Mouse (Mus musculus): Measurements from ENCODE around the gene Timm13. TPM values are rescaled to one million over a fixed set of nuclear protein-coding genes. Genes with fewer than 3 reads are reported as not detected.

Gene Timm13
- polyA plus RNA-seq, 1 experiment: not detected

GRCm38 (mm10) chr10:80934136-80934985 is 33.6 kb upstream of the Timm13 start:
- TF ChIP-seq CTCF (IDR thresholded peaks at IDR 0.05; ENCODE audit: insufficient read depth, low read depth, low read length): no peak
- TF ChIP-seq POLR2A (IDR thresholded peaks at IDR 0.05; ENCODE audit: insufficient read depth, low read depth, low read length): no peak
- WGBS: 61% methylated on average over 14 of the region's 14 CpGs
- Histone ChIP-seq H3K27ac (ENCODE audit: insufficient read depth, low read depth, low read length) (no peak overlapping the region), H3K4me1 (ENCODE audit: control insufficient read depth, insufficient read depth, low read length) (peaks cover 62% of the 10 kb centered on the region), H3K4me3 (ENCODE audit: insufficient read depth, low read depth, low read length) (no peak overlapping the region)

- TF ChIP-seq CTCF (IDR thresholded peaks at IDR 0.05; ENCODE audit: insufficient read depth, low read depth, low read length) (no peak), POLR2A (IDR thresholded peaks at IDR 0.05; ENCODE audit: insufficient read depth, low read depth, low read length) (no peak)
- no peak overlapping the region for H3K27ac ChIP-seq (ENCODE audit: insufficient read depth, low read depth, low read length)
- peaks cover 62% of the 10 kb centered on the region for H3K4me1 ChIP-seq (ENCODE audit: control insufficient read depth, insufficient read depth, low read length)
- WGBS: 7% methylated on average over 21 of the region's 21 CpGs
- H3K4me3 ChIP-seq (ENCODE audit: insufficient read depth, low read depth, low read length): no peak overlapping the region
Observed at GRCm38 (mm10) chr10:80933421-80933979, 32.7 kb upstream of the Timm13 start.

GRCm38 (mm10) chr10:80932700-80933420 is 32.1 kb upstream of the Timm13 start:
- peaks cover 61% of the 10 kb centered on the region for H3K4me1 ChIP-seq (ENCODE audit: control insufficient read depth, insufficient read depth, low read length)
- H3K27ac ChIP-seq (ENCODE audit: insufficient read depth, low read depth, low read length): no peak overlapping the region
- no peak for TF ChIP-seq POLR2A (IDR thresholded peaks at IDR 0.05; ENCODE audit: insufficient read depth, low read depth, low read length)
- TF ChIP-seq CTCF (IDR thresholded peaks at IDR 0.05; ENCODE audit: insufficient read depth, low read depth, low read length): no peak
- H3K4me3 ChIP-seq (ENCODE audit: insufficient read depth, low read depth, low read length): no peak overlapping the region; the same call in 1 of the 2 replicates
- 6% methylated on average over 17 of the region's 17 CpGs for WGBS

GRCm38 (mm10) chr10:80932206-80932605 is 31.4 kb upstream of the Timm13 start:
- H3K4me1 ChIP-seq (ENCODE audit: control insufficient read depth, insufficient read depth, low read length): peaks cover 55% of the 10 kb centered on the region
- TF ChIP-seq POLR2A (IDR thresholded peaks at IDR 0.05; ENCODE audit: insufficient read depth, low read depth, low read length) (no peak), CTCF (IDR thresholded peaks at IDR 0.05; ENCODE audit: insufficient read depth, low read depth, low read length) (no peak)
- H3K27ac ChIP-seq (ENCODE audit: insufficient read depth, low read depth, low read length): no peak overlapping the region
- H3K4me3 ChIP-seq (ENCODE audit: insufficient read depth, low read depth, low read length): peak overlapping the region; percentile 3; the same call in 1 of the 2 replicates
- 8% methylated on average over 20 of the region's 20 CpGs for WGBS

GRCm38 (mm10) chr10:80931695-80932094 is 30.9 kb upstream of the Timm13 start:
- H3K4me3 ChIP-seq (ENCODE audit: insufficient read depth, low read depth, low read length): peak overlapping the region; percentile 47; the same call in 1 of the 2 replicates
- TF ChIP-seq CTCF (IDR thresholded peaks at IDR 0.05; ENCODE audit: insufficient read depth, low read depth, low read length) (no peak), POLR2A (IDR thresholded peaks at IDR 0.05; ENCODE audit: insufficient read depth, low read depth, low read length) (no peak)
- 8% methylated on average over 26 of the region's 26 CpGs for WGBS
- no peak overlapping the region for H3K27ac ChIP-seq (ENCODE audit: insufficient read depth, low read depth, low read length)
- peaks cover 55% of the 10 kb centered on the region for H3K4me1 ChIP-seq (ENCODE audit: control insufficient read depth, insufficient read depth, low read length)

GRCm38 (mm10) chr10:80931153-80931671 is 30.4 kb upstream of the Timm13 start:
- Histone ChIP-seq H3K4me1 (ENCODE audit: control insufficient read depth, insufficient read depth, low read length) (peaks cover 50% of the 10 kb centered on the region), H3K27ac (ENCODE audit: insufficient read depth, low read depth, low read length) (no peak overlapping the region), H3K4me3 (ENCODE audit: insufficient read depth, low read depth, low read length) (peak overlapping the region; percentile 47)
- 7% methylated on average over 14 of the region's 14 CpGs for WGBS
- TF ChIP-seq CTCF (IDR thresholded peaks at IDR 0.05; ENCODE audit: insufficient read depth, low read depth, low read length) (no peak), POLR2A (IDR thresholded peaks at IDR 0.05; ENCODE audit: insufficient read depth, low read depth, low read length) (no peak)

GRCm38 (mm10) chr10:80930361-80931152 is 29.8 kb upstream of the Timm13 start:
- peaks cover 43% of the 10 kb centered on the region for H3K4me1 ChIP-seq (ENCODE audit: control insufficient read depth, insufficient read depth, low read length)
- WGBS: under 1% methylated on average over 45 of the region's 45 CpGs
- H3K27ac ChIP-seq (ENCODE audit: insufficient read depth, low read depth, low read length): 0 out of 2 replicates have a peak overlapping the region, but pooled peaks have one; percentile 0
- no peak for TF ChIP-seq POLR2A (IDR thresholded peaks at IDR 0.05; ENCODE audit: insufficient read depth, low read depth, low read length)
- TF ChIP-seq CTCF (IDR thresholded peaks at IDR 0.05; ENCODE audit: insufficient read depth, low read depth, low read length): no peak
- peak overlapping the region; percentile 47 for H3K4me3 ChIP-seq (ENCODE audit: insufficient read depth, low read depth, low read length)

Measured in olfactory bulb, adult 2 months (tissue).